In genomic region chr1:74016618-74017017, GRCm38 (mm10) we compare ENCODE assay signal across 11 mouse cellular contexts.
A peak's percentile ranks its signal among the peaks of the same experiment; 100 is the strongest.
DNase-seq lines count a peak whose midpoint lies in the region; ATAC-seq and TF ChIP-seq lines count a peak whose summit lies in the region.
"Had no signal": no experiment of that assay in that cellular context is flagged by ENCODE, and none has a peak within 500 bp of the region (broad histone marks: within the 10 kb centered on the region; RNA-seq: fewer than 3 reads in every experiment).

No protein-coding gene starts in this region.

- no peaks in the 10 kb centered on the region for H3K9me3 ChIP-seq in midbrain, postnatal 0 days (ENCODE audit: low read length)
- H3K9me3 ChIP-seq in midbrain, embryonic 13.5 days: no peaks in the 10 kb centered on the region
- H3K9me3 ChIP-seq in midbrain, embryonic 11.5 days (ENCODE audit: control insufficient read depth, low read length): no peaks in the 10 kb centered on the region
- H3K9me3 ChIP-seq: hindbrain, embryonic 10.5 days had no signal

- WGBS in midbrain, postnatal 0 days: 73% methylated on average over 5 of the region's 5 CpGs
- 94% methylated on average over 5 of the region's 5 CpGs for WGBS in midbrain, embryonic 13.5 days
- 43% methylated on average over 5 of the region's 5 CpGs for WGBS in small intestine, adult 2 months
- WGBS in midbrain, embryonic 11.5 days: 84% methylated on average over 5 of the region's 5 CpGs

- H3K36me3 ChIP-seq in midbrain, postnatal 0 days (ENCODE audit: insufficient read depth, low read length): no peaks in the 10 kb centered on the region
- no peaks in the 10 kb centered on the region for H3K36me3 ChIP-seq in midbrain, embryonic 13.5 days
- H3K36me3 ChIP-seq in small intestine, adult 2 months (ENCODE audit: control insufficient read depth, insufficient read depth, low read length): no peaks in the 10 kb centered on the region
- H3K36me3 ChIP-seq in midbrain, embryonic 11.5 days (ENCODE audit: control insufficient read depth, insufficient read depth, low read length): no peaks in the 10 kb centered on the region
- H3K36me3 ChIP-seq: hindbrain, embryonic 10.5 days had no signal

- TF ChIP-seq POLR2A in small intestine, adult 2 months (IDR thresholded peaks at IDR 0.05; ENCODE audit: low read depth, low read length): no peak

- DNase-seq in adrenal gland, adult 2 months: peak; percentile 78
- no peak for DNase-seq in adrenal gland, adult 18-20 months (ENCODE audit: low spot score in 2 of 2)
- DNase-seq in midbrain, postnatal 0 days (ENCODE audit: low spot score): peak; percentile 51
- DNase-seq in kidney, postnatal 36 days: peak; percentile 75 to 87
- no peak for DNase-seq in midbrain, embryonic 11.5 days (ENCODE audit: low spot score, missing footprints)
- no peak for DNase-seq in B cell, adult 2 months
- DNase-seq: cerebellum, adult 18-20 months; spleen, adult 18-20 months had no signal

- no peak overlapping the region for H3K4me3 ChIP-seq in midbrain, postnatal 0 days (ENCODE audit: low read depth, low read length)
- H3K4me3 ChIP-seq in midbrain, embryonic 13.5 days (replicated peaks): no peak overlapping the region
- H3K4me3 ChIP-seq in small intestine, adult 2 months (ENCODE audit: low read depth, low read length): no peak overlapping the region
- H3K4me3 ChIP-seq in midbrain, embryonic 11.5 days (ENCODE audit: low read depth, low read length): no peak overlapping the region
- H3K4me3 ChIP-seq: hindbrain, embryonic 10.5 days had no signal

- no peak overlapping the region for H3K9ac ChIP-seq in midbrain, postnatal 0 days (replicated peaks; ENCODE audit: low read length, poor library complexity, severe bottlenecking)
- no peak overlapping the region for H3K9ac ChIP-seq in midbrain, embryonic 13.5 days (replicated peaks)
- no peak overlapping the region for H3K9ac ChIP-seq in midbrain, embryonic 11.5 days (ENCODE audit: low read length)

- no peaks in the 10 kb centered on the region for H3K27me3 ChIP-seq in midbrain, postnatal 0 days (ENCODE audit: insufficient read depth, low read length)
- no peaks in the 10 kb centered on the region for H3K27me3 ChIP-seq in midbrain, embryonic 13.5 days
- no peaks in the 10 kb centered on the region for H3K27me3 ChIP-seq in small intestine, adult 2 months (ENCODE audit: control insufficient read depth, insufficient read depth, low read length)
- no peaks in the 10 kb centered on the region for H3K27me3 ChIP-seq in midbrain, embryonic 11.5 days (ENCODE audit: control insufficient read depth, insufficient read depth, low read length)

- no peak for ATAC-seq in midbrain, postnatal 0 days (ENCODE audit: low FRiP score)
- no peak for ATAC-seq in midbrain, embryonic 13.5 days
- ATAC-seq in midbrain, embryonic 11.5 days (ENCODE audit: low FRiP score): no peak

- no peak overlapping the region for H3K4me2 ChIP-seq in midbrain, postnatal 0 days (ENCODE audit: low read depth, low read length, poor library complexity, severe bottlenecking)
- no peak overlapping the region for H3K4me2 ChIP-seq in midbrain, embryonic 13.5 days (replicated peaks)
- no peak overlapping the region for H3K4me2 ChIP-seq in midbrain, embryonic 11.5 days

- no peak for TF ChIP-seq CTCF in midbrain, postnatal 0 days (IDR thresholded peaks at IDR 0.05)
- no peak for TF ChIP-seq CTCF in small intestine, adult 2 months (IDR thresholded peaks at IDR 0.05; ENCODE audit: extremely low read depth, insufficient read length, insufficient replicate concordance, low read depth, low read length)

- H3K4me1 ChIP-seq in midbrain, postnatal 0 days (ENCODE audit: insufficient read depth, low read length): no peaks in the 10 kb centered on the region
- no peaks in the 10 kb centered on the region for H3K4me1 ChIP-seq in midbrain, embryonic 13.5 days (replicated peaks)
- H3K4me1 ChIP-seq in small intestine, adult 2 months (ENCODE audit: control insufficient read depth, insufficient read depth, insufficient read length, low read length): peaks cover 9% of the 10 kb centered on the region; the same call in 1 of the 2 replicates
- H3K4me1 ChIP-seq in midbrain, embryonic 11.5 days (ENCODE audit: control insufficient read depth, insufficient read depth, low read length): no peaks in the 10 kb centered on the region

- no peak overlapping the region for H3K27ac ChIP-seq in midbrain, postnatal 0 days (ENCODE audit: low read depth, low read length)
- no peak overlapping the region for H3K27ac ChIP-seq in midbrain, embryonic 13.5 days
- H3K27ac ChIP-seq in small intestine, adult 2 months (ENCODE audit: insufficient read depth, low read depth, low read length): peak overlapping the region; percentile 40
- no peak overlapping the region for H3K27ac ChIP-seq in midbrain, embryonic 11.5 days (ENCODE audit: low read depth, low read length)
- H3K27ac ChIP-seq: hindbrain, embryonic 10.5 days had no signal

Comparison
In these comparisons a context has a peak if more than half of its experiments do, and no peak if none do; other contexts are left out.
1. DNase-seq: peak in adrenal gland, adult 2 months (single experiment), midbrain, postnatal 0 days (single experiment) and kidney, postnatal 36 days (2 of 2); none in adrenal gland, adult 18-20 months (0 of 2), midbrain, embryonic 11.5 days (single experiment) and B cell, adult 2 months (0 of 2).